Mouse (Mus musculus) E14TG2a.4 (cell line): ENCODE data around the gene Slc43a3.

ENCODE experiments used
- CTCF ChIP-seq: conservative IDR thresholded peaks from 2 replicates; pipeline ENCODE4 v1.5.1; 2014; ENCODE audit warnings: low read length
- NANOG ChIP-seq: IDR thresholded peaks from 2 replicates; pipeline ENCODE4 v1.6.1; 2014; ENCODE audit warnings: borderline replicate concordance, low read length, mixed read lengths
- POU5F1 ChIP-seq: IDR thresholded peaks from 2 replicates; pipeline ENCODE4 v1.6.1; 2014; ENCODE audit warnings: low read length, borderline replicate concordance

GRCm38 (mm10) chr2:84887411-84888271, 48.7 kb upstream of the Slc43a3 start:
- TF ChIP-seq CTCF = no peak
- TF ChIP-seq NANOG = no peak
- no peak for TF ChIP-seq POU5F1
